Mouse (Mus musculus) intestine, embryonic 14.5 days (tissue): Measurements from ENCODE around the gene Pfkm. TPM values are rescaled to one million over a fixed set of nuclear protein-coding genes. Genes with fewer than 3 reads are reported as not detected.

Experiments
- ATAC-seq: fragments of 200-750 bp; cut with Nextera tagmentation; replicated peaks from 2 replicates; pipeline ENCODE4 v1.8.0; 2017; ENCODE audit warnings: low read depth, moderate number of reproducible peaks, moderate TSS enrichment, moderate library complexity; ENCODE audit not compliant: low FRiP score, low TSS enrichment
- DNase-seq: peaks from one replicate; pipeline ENCODE4 v3.0.0-alpha.2; 2018; ENCODE audit warnings: low spot score
- H3K27ac ChIP-seq: fragments of 300-500 bp; sonication (generic); 2 replicates; pipeline ENCODE4 v1.5.1; 2014; ENCODE audit warnings: low read depth, mild to moderate bottlenecking, control low read depth
- H3K27me3 ChIP-seq: fragments of 300-500 bp; sonication (generic); replicated peaks from 2 replicates; pipeline ENCODE4 v1.6.1; 2014; ENCODE audit warnings: low read length, control low read depth; ENCODE audit not compliant: control insufficient read depth, insufficient read depth
- H3K36me3 ChIP-seq: fragments of 300-500 bp; sonication (generic); 2 replicates; pipeline ENCODE4 v1.6.1; 2014; ENCODE audit warnings: low read length, control low read depth; ENCODE audit not compliant: control insufficient read depth, insufficient read depth
- H3K4me1 ChIP-seq: fragments of 300-500 bp; sonication (generic); replicated peaks from 2 replicates; pipeline ENCODE4 v1.6.1; 2014; ENCODE audit warnings: low read length, control low read depth, mixed read lengths; ENCODE audit not compliant: control insufficient read depth, insufficient read depth
- H3K4me2 ChIP-seq: fragments of 300-500 bp; sonication (generic); 2 replicates; pipeline ENCODE4 v1.6.1; 2014; ENCODE audit warnings: low read length
- H3K4me3 ChIP-seq: fragments of 300-500 bp; sonication (generic); 2 replicates; pipeline ENCODE4 v1.5.1; 2014; ENCODE audit warnings: low read depth, low read length, control low read depth, mixed read lengths
- H3K9ac ChIP-seq: fragments of 300-500 bp; sonication (generic); 2 replicates; pipeline ENCODE4 v1.6.1; 2014; ENCODE audit warnings: mild to moderate bottlenecking, low read length
- H3K9me3 ChIP-seq: fragments of 300-500 bp; sonication (generic); 2 replicates; pipeline ENCODE4 v1.6.1; 2016; ENCODE audit warnings: low read length, control low read depth; ENCODE audit not compliant: control insufficient read depth
- WGBS: fragments of 180-500 bp; shearing (Covaris S2); extraction: QIAGEN DNeasy Blood & Tissue Kit; methylation state at CpG from one replicate; pipeline ENCODE4 v1.1.7; 2014; 5-methylcytosine and 5-hydroxymethylcytosine counted together
- polyA plus RNA-seq: library from polyadenylated mRNA; unstranded; fragments of >200 nt; fragmentation: Nextera tagmentation; extraction: Ambion mirVana; gene quantifications from 2 replicates; pipeline ENCODE4 v1.2.1, GENCODE M21; 2014

Pfkm gene
- polyA plus RNA-seq, 1 experiment from 2014 or later, result 28.8 TPM

- Histone ChIP-seq H3K27ac (peak overlapping the region; percentile 29; the same call in 1 of the 2 replicates), H3K9ac (peak overlapping the region; percentile 23), H3K36me3 (no peaks in the 10 kb centered on the region), H3K4me1 (peaks cover 4% of the 10 kb centered on the region), H3K27me3 (peaks cover 21% of the 10 kb centered on the region; the same call in 1 of the 2 replicates), H3K4me3 (peak overlapping the region; percentile 48), H3K9me3 (no peaks in the 10 kb centered on the region), H3K4me2 (peak overlapping the region; percentile 53)
- 9% methylated on average over 26 of the region's 26 CpGs for WGBS
- DNase-seq (no peak), ATAC-seq (no peak)
Observed at GRCm38 (mm10) chr15:98180567-98181131, 88.3 kb downstream of the Pfkm start.

GRCm38 (mm10) chr15:98181132-98181711 lies 88.8 kb downstream of the Pfkm start:
- H3K9me3 ChIP-seq, result no peaks in the 10 kb centered on the region
- WGBS, result under 1% methylated on average over 30 of the region's 30 CpGs
- H3K4me2 ChIP-seq, result peak overlapping the region; percentile 53
- DNase-seq (peak; percentile 93), ATAC-seq (peak; percentile 96)
- no peaks in the 10 kb centered on the region for H3K36me3 ChIP-seq
- peak overlapping the region; percentile 29; the same call in 1 of the 2 replicates for H3K27ac ChIP-seq
- peak overlapping the region; percentile 23; the same call in 1 of the 2 replicates for H3K9ac ChIP-seq
- H3K4me3 ChIP-seq, result peak overlapping the region; percentile 48
- H3K4me1 ChIP-seq, result peaks cover 4% of the 10 kb centered on the region
- 0 out of 2 replicates have a peak, but pooled peaks cover 18% of the 10 kb centered on the region for H3K27me3 ChIP-seq

Other genes with a start within 250 kb of the Pfkm start
- gene Hdac7, start 248.1 kb upstream of the Pfkm start, polyA plus RNA-seq, result 28.3 and 30.2 TPM in 2 replicates
- 0.66 and 0.80 TPM in 2 replicates for gene Vdr, start 182.0 kb upstream of the Pfkm start, polyA plus RNA-seq
- 39.0 and 43.4 TPM in 2 replicates for gene Tmem106c, start 128.4 kb upstream of the Pfkm start, polyA plus RNA-seq
- gene Col2a1, start 87.9 kb upstream of the Pfkm start, polyA plus RNA-seq, result 2.3 and 4.5 TPM in 2 replicates
- gene Senp1, start 1.2 kb downstream of the Pfkm start, polyA plus RNA-seq, result 36.3 and 36.4 TPM in 2 replicates
- 47.7 and 50.3 TPM in 2 replicates for gene Asb8, start 73.0 kb downstream of the Pfkm start, polyA plus RNA-seq
- 1.6 and 2.0 TPM in 2 replicates for gene Ccdc184, start 74.6 kb downstream of the Pfkm start, polyA plus RNA-seq
- not detected in 2 replicates for gene Olfr288, start 103.0 kb downstream of the Pfkm start, polyA plus RNA-seq
- not detected in 2 replicates for gene Gm44579, start 128.4 kb downstream of the Pfkm start, polyA plus RNA-seq
- not detected in 2 replicates for gene Olfr287, start 128.5 kb downstream of the Pfkm start, polyA plus RNA-seq
- gene Olfr286, start 141.9 kb downstream of the Pfkm start, polyA plus RNA-seq, result not detected in 2 replicates
- not detected in 2 replicates for gene H1fnt, start 164.7 kb downstream of the Pfkm start, polyA plus RNA-seq
- gene Zfp641, start 203.6 kb downstream of the Pfkm start, polyA plus RNA-seq, result 0.41 and 0.71 TPM in 2 replicates
- not detected in 2 replicates for gene Olfr285, start 224.8 kb downstream of the Pfkm start, polyA plus RNA-seq
- not detected in 2 replicates for gene Olfr284, start 248.4 kb downstream of the Pfkm start, polyA plus RNA-seq